Mouse (Mus musculus): Measurements from ENCODE around the gene Rfc2.

- TF ChIP-seq CTCF (conservative IDR thresholded peaks at IDR 0.05; ENCODE audit: low read length) (no peak), NANOG (IDR thresholded peaks at IDR 0.05; ENCODE audit: borderline replicate concordance, low read length) (no peak)
These were observed 2.0 kb upstream of the Rfc2 start for GRCm38 (mm10) chr5:134579135-134579534.

Measured in E14TG2a.4 (cell line).